Mouse (Mus musculus) ES-Bruce4 (cell line): ENCODE data around the gene Npas1. TPM values are rescaled to one million over a fixed set of nuclear protein-coding genes. Genes with fewer than 3 reads are reported as not detected.

Source experiments
- H3K27ac ChIP-seq: 2 replicates; pipeline ENCODE4 v1.5.1; 2012; ENCODE audit warnings: low read length, inconsistent platforms; ENCODE audit not compliant: insufficient read depth
- H3K27me3 ChIP-seq: 2 replicates; pipeline ENCODE4 v1.6.1; 2012; ENCODE audit warnings: mild to moderate bottlenecking, low read length, inconsistent platforms; ENCODE audit not compliant: control insufficient read depth, poor library complexity, insufficient read depth, severe bottlenecking
- H3K36me3 ChIP-seq: 2 replicates; pipeline ENCODE4 v1.6.1; 2012; ENCODE audit warnings: inconsistent platforms, mild to moderate bottlenecking, low read length, moderate library complexity; ENCODE audit not compliant: control insufficient read depth, poor library complexity, insufficient read depth, severe bottlenecking
- H3K4me1 ChIP-seq: one replicate; pipeline ENCODE4 v1.8.1; 2011; ENCODE audit warnings: low read length; ENCODE audit not compliant: control insufficient read depth, insufficient read depth
- H3K4me3 ChIP-seq: 2 replicates; pipeline ENCODE4 v1.5.1; 2011; ENCODE audit warnings: low read depth, mild to moderate bottlenecking, low read length
- H3K9ac ChIP-seq: 2 replicates; pipeline ENCODE4 v1.6.1; 2012; ENCODE audit warnings: low read depth, mild to moderate bottlenecking, inconsistent platforms; ENCODE audit not compliant: poor library complexity, severe bottlenecking
- H3K9me3 ChIP-seq: replicated peaks from 2 replicates; pipeline ENCODE4 v1.6.1; 2012; ENCODE audit warnings: mild to moderate bottlenecking, low read length, inconsistent platforms; ENCODE audit not compliant: control insufficient read depth, poor library complexity, insufficient read depth, severe bottlenecking
- CTCF ChIP-seq: IDR thresholded peaks from one replicate; pipeline ENCODE4 v1.8.1; 2011; ENCODE audit warnings: low read depth, low read length
- EP300 ChIP-seq: IDR thresholded peaks from 2 replicates; pipeline ENCODE4 v1.6.1; 2011; ENCODE audit warnings: low read depth, low read length; ENCODE audit not compliant: insufficient read depth
- POLR2A ChIP-seq: IDR thresholded peaks from one replicate; pipeline ENCODE4 v1.8.1; 2011; ENCODE audit warnings: low read length; ENCODE audit not compliant: insufficient read depth
- polyA plus RNA-seq: library from polyadenylated mRNA; stranded (reverse); fragments of >200 nt; gene quantifications from 2 replicates; pipeline ENCODE4 v1.2.4, GENCODE M21; 2011; ENCODE audit warnings: low read depth; ENCODE audit not compliant: missing spikeins, insufficient read depth, insufficient read length

The Npas1 gene
- polyA plus RNA-seq, 1 experiment, result 0.27 TPM

DNA sequence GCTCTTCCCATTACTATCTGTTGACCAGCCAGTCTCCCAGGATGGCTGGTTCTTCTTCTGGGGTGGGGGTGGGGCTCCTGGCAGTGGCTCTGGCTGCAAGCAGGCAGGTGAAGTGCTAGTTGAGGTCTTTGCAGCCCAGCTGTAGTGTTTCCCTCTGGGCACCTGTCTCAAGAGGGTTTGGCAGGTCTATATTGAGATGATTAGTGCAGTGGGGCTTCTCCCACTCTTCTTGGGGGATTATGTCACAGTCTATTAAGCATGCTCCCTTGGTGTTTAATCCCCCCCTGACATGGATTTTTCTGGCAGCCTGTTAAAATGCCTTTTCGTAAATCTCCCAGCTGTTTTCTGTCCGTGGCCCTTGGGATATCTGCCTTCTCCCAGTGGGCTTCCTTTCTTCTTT lies 64.6 kb downstream of the Npas1 start:
- Histone ChIP-seq H3K4me1 (peaks cover 5% of the 10 kb centered on the region), H3K27ac (no peak overlapping the region), H3K4me3 (no peak overlapping the region), H3K36me3 (peaks cover 12% of the 10 kb centered on the region), H3K9ac (no peak overlapping the region), H3K27me3 (no peaks in the 10 kb centered on the region), H3K9me3 (no peaks in the 10 kb centered on the region)
- TF ChIP-seq EP300, result no peak
- no peak for TF ChIP-seq CTCF
- TF ChIP-seq POLR2A, result no peak

DNA sequence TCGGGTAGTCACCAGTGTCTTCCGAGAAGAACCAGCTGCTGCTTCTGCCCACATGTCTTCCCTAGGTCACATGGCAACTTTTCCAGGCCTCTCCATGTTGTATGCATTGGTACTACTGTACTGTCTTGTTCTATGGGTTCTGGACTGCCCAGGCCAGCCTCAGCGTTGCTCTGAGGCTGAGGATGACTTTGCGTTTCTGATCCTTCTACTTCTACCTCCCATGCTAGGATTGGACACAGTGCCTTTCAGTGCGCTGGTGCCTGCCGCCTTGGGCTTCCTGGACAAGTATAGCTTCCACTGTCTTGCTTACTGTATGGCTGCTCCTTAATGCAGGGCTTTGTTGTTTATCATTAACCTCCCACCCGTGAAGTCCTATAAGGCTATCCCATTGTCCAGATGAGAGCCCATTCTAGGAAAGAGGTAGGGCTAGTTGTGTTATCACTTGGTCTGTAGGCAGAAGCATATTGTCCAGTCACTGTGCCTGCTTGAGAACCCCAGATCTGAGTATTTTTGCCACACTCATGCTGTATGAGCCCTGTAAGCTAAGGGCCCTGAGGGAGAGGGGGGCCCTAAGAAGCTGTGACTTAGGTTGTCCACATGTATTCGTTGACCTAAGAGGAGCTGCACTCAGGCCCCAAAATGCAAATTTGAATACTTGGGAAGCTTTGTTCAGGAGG lies 65.2 kb downstream of the Npas1 start:
- Histone ChIP-seq H3K36me3 (peaks cover 7% of the 10 kb centered on the region), H3K9ac (no peak overlapping the region), H3K9me3 (no peaks in the 10 kb centered on the region), H3K4me3 (no peak overlapping the region), H3K4me1 (peaks cover 5% of the 10 kb centered on the region), H3K27me3 (no peaks in the 10 kb centered on the region), H3K27ac (no peak overlapping the region)
- no peak for TF ChIP-seq POLR2A
- TF ChIP-seq EP300, result no peak
- TF ChIP-seq CTCF, result no peak

DNA sequence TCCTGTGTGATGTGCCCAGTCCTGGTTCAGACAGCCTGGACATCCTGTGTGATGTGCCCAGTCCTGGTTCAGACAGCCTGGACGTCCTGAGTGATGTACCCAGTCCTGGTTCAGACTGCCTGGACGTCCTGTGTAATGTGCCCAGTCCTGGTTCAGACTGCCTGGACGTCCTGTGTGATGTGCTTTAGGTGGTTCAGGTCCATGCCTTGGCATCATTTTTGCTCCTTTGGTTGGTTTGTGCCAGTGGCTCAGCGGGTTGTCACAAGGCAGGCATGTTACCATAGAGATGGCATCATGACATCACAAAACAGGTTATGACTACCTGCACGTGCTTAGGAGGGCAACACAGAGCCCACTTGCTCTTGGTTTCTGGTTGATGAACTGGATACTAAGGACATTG lies 66.4 kb downstream of the Npas1 start:
- H3K4me1 ChIP-seq, result peaks cover 5% of the 10 kb centered on the region
- H3K36me3 ChIP-seq, result no peaks in the 10 kb centered on the region
- no peak for TF ChIP-seq POLR2A
- TF ChIP-seq EP300, result no peak
- no peak for TF ChIP-seq CTCF
- H3K27me3 ChIP-seq, result no peaks in the 10 kb centered on the region
- no peaks in the 10 kb centered on the region for H3K9me3 ChIP-seq
- H3K9ac ChIP-seq, result no peak overlapping the region
- no peak overlapping the region for H3K27ac ChIP-seq
- no peak overlapping the region for H3K4me3 ChIP-seq

DNA sequence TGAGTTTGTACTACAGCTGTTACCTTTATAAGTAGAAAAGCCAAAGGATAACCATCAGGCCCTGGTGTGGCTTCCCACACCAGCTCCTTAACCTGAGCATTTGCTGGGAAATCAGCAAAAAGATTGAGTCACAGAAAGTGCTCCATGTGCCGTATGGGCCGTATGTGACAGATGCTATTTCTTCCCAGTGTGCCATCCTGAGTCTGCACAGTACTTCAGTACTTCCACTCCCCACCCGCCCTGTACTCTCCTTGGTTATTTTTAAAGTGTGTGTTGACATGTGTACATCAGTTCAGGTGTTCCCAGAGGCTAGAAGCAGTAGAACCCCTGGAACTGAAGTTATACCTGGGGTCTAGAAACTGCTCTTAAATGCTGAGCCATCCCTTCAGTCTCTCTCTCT lies 70.5 kb downstream of the Npas1 start:
- H3K4me3 ChIP-seq, result no peak overlapping the region
- TF ChIP-seq CTCF (no peak), POLR2A (no peak), EP300 (no peak)
- H3K4me1 ChIP-seq, result peaks cover 1% of the 10 kb centered on the region
- no peak overlapping the region for H3K9ac ChIP-seq
- H3K27ac ChIP-seq, result no peak overlapping the region
- peaks cover 4% of the 10 kb centered on the region; the same call in 1 of the 2 replicates for H3K36me3 ChIP-seq
- no peaks in the 10 kb centered on the region for H3K9me3 ChIP-seq
- no peaks in the 10 kb centered on the region for H3K27me3 ChIP-seq

Other genes starting within 250 kb of the Npas1 start
- gene C5ar2, start 233.6 kb downstream of the Npas1 start, polyA plus RNA-seq, result not detected in 2 replicates
- gene C5ar1, start 218.2 kb downstream of the Npas1 start, polyA plus RNA-seq, result not detected in 2 replicates
- 3.3 and 4.6 TPM in 2 replicates for gene Inafm1, start 204.1 kb downstream of the Npas1 start, polyA plus RNA-seq
- 86.6 and 104 TPM in 2 replicates for gene Ccdc9, start 190.9 kb downstream of the Npas1 start, polyA plus RNA-seq
- gene Bbc3, start 169.3 kb downstream of the Npas1 start, polyA plus RNA-seq, result 38.5 and 38.7 TPM in 2 replicates
- gene Sae1, start 89.9 kb downstream of the Npas1 start, polyA plus RNA-seq, result 256 and 263 TPM in 2 replicates
- gene Zc3h4, start 76.8 kb downstream of the Npas1 start, polyA plus RNA-seq, result 48.3 and 51.2 TPM in 2 replicates
- gene Tmem160, start 24.9 kb downstream of the Npas1 start, polyA plus RNA-seq, result 24.3 and 25.4 TPM in 2 replicates
- gene Arhgap35, start 137.3 kb upstream of the Npas1 start, polyA plus RNA-seq, result 47.9 and 48.5 TPM in 2 replicates
- not detected in 2 replicates for gene Ceacam15, start 198.0 kb upstream of the Npas1 start, polyA plus RNA-seq
- not detected in 2 replicates for gene Ceacam9, start 244.2 kb upstream of the Npas1 start, polyA plus RNA-seq